Mouse (Mus musculus): ENCODE measurements around the gene Ift57. TPM values are rescaled to one million over a fixed set of nuclear protein-coding genes. Genes with fewer than 3 reads are reported as not detected.

Gene Ift57
- polyA plus RNA-seq (2012; rRNA removed), result 5.3 and 6.9 TPM in 2 replicates

GRCm38 (mm10) chr16:49698620-49699525 is at the start of gene Ift57:
Gene Ift57 (plus strand): TSS chr16:49699233.

GRCm38 (mm10) chr16:49799597-49800561 is 100.8 kb downstream of the Ift57 start, which contains the start of gene Cd47:
Gene Cd47 (plus strand): TSS chr16:49800533.

Other genes starting within 250 kb of the Ift57 start
- 35.6 and 54.9 TPM in 2 replicates for gene Cd47, start 101.3 kb downstream of the Ift57 start, polyA plus RNA-seq (2012; rRNA removed)

All from ovary, adult 2 months (tissue).